Mouse (Mus musculus) hindbrain, postnatal 0 days (tissue): ENCODE data around the gene Taf10. TPM values are rescaled to one million over a fixed set of nuclear protein-coding genes. Genes with fewer than 3 reads are reported as not detected.
"Not testable (repeated sequence)": the region's sequence is repeated elsewhere in the genome, so short reads cannot be mapped to it uniquely, and the experiment has no call there.

Source experiments
- ATAC-seq: fragments of 200-750 bp; cut with Nextera tagmentation; 2 replicates; pipeline ENCODE4 v1.8.0; 2017; ENCODE audit warnings: mild to moderate bottlenecking, moderate TSS enrichment, moderate library complexity
- DNase-seq: peaks from one replicate; pipeline ENCODE4 v3.0.0-alpha.2; 2015; ENCODE audit warnings: low spot score
- H3K27ac ChIP-seq: fragments of 300-500 bp; sonication (generic); 2 replicates; pipeline ENCODE4 v1.5.1; 2014; ENCODE audit warnings: mild to moderate bottlenecking
- H3K27me3 ChIP-seq: fragments of 300-500 bp; sonication (generic); 2 replicates; pipeline ENCODE4 v1.6.1; 2014; ENCODE audit warnings: low read length, mixed read lengths; ENCODE audit not compliant: insufficient read depth
- H3K36me3 ChIP-seq: fragments of 300-500 bp; sonication (generic); 2 replicates; pipeline ENCODE4 v1.6.1; 2014; ENCODE audit warnings: low read length, mixed read lengths; ENCODE audit not compliant: insufficient read depth
- H3K4me1 ChIP-seq: fragments of 300-500 bp; sonication (generic); 2 replicates; pipeline ENCODE4 v1.6.1; 2014; ENCODE audit warnings: antibody characterized with exemption, low read length, mixed read lengths; ENCODE audit not compliant: insufficient read depth
- H3K4me2 ChIP-seq: fragments of 300-500 bp; sonication (generic); 2 replicates; pipeline ENCODE4 v1.6.1; 2014; ENCODE audit warnings: low read depth, mild to moderate bottlenecking, low read length, moderate library complexity, mixed read lengths
- H3K4me3 ChIP-seq: fragments of 300-500 bp; sonication (generic); 2 replicates; pipeline ENCODE4 v1.5.1; 2014; ENCODE audit warnings: low read length
- H3K9ac ChIP-seq: fragments of 300-500 bp; sonication (generic); replicated peaks from 2 replicates; pipeline ENCODE4 v1.6.1; 2014; ENCODE audit warnings: mild to moderate bottlenecking, low read length, moderate library complexity, mixed read lengths
- H3K9me3 ChIP-seq: fragments of 300-500 bp; sonication (generic); 2 replicates; pipeline ENCODE4 v1.6.1; 2016; ENCODE audit warnings: low read length, mixed read lengths
- CTCF ChIP-seq: IDR thresholded peaks from 2 replicates; pipeline ENCODE4 v1.5.1; 2016; ENCODE audit warnings: antibody characterized with exemption, control low read depth, low read depth
- WGBS: fragments of 180-500 bp; shearing (Covaris S2); extraction: QIAGEN DNeasy Blood & Tissue Kit; methylation state at CpG from one replicate; pipeline ENCODE4 v1.1.7; 2014; 5-methylcytosine and 5-hydroxymethylcytosine counted together
- polyA plus RNA-seq: library from polyadenylated mRNA; unstranded; fragments of >200 nt; fragmentation: Nextera tagmentation; extraction: Ambion mirVana; gene quantifications from 2 replicates; pipeline ENCODE4 v1.2.1, GENCODE M21; 2015
- total RNA-seq: library from RNA; depleted of rRNA; stranded (reverse); fragments of >200 nt; gene quantifications from 2 replicates; pipeline ENCODE4 v1.2.3, GENCODE M21; 2014

Taf10 gene
- total and polyA plus RNA-seq, 2 experiments from 2014 or later, result 111 to 124 TPM

- peak within 1 kb of the TSS; percentile 82 for H3K27ac ChIP-seq
- H3K4me1 ChIP-seq, result 0 out of 2 replicates have a peak, but pooled peaks cover 5% of the 10 kb centered on the region
- ATAC-seq (peak; percentile 6; the same call in 1 of the 2 replicates), DNase-seq (peak; percentile 31)
- H3K9ac ChIP-seq, result peak within 1 kb of the TSS; percentile 77
- WGBS, result under 1% methylated on average over 30 of the region's 30 CpGs
- TF ChIP-seq CTCF, result no peak
- H3K4me3 ChIP-seq, result peak within 1 kb of the TSS; percentile 57
- H3K36me3 ChIP-seq, result peaks cover 37% of the 10 kb centered on the region
- H3K27me3 ChIP-seq, result no peaks in the 10 kb centered on the region
- peak within 1 kb of the TSS; percentile 95 for H3K4me2 ChIP-seq
- H3K9me3 ChIP-seq, result no peaks in the 10 kb centered on the region
Measured at GRCm38 (mm10) chr7:105736911-105737521, 7.1 kb downstream of the Taf10 start, which contains the start of gene Rrp8. TSS of gene Rrp8 (minus strand) at chr7:105737385.

DNA sequence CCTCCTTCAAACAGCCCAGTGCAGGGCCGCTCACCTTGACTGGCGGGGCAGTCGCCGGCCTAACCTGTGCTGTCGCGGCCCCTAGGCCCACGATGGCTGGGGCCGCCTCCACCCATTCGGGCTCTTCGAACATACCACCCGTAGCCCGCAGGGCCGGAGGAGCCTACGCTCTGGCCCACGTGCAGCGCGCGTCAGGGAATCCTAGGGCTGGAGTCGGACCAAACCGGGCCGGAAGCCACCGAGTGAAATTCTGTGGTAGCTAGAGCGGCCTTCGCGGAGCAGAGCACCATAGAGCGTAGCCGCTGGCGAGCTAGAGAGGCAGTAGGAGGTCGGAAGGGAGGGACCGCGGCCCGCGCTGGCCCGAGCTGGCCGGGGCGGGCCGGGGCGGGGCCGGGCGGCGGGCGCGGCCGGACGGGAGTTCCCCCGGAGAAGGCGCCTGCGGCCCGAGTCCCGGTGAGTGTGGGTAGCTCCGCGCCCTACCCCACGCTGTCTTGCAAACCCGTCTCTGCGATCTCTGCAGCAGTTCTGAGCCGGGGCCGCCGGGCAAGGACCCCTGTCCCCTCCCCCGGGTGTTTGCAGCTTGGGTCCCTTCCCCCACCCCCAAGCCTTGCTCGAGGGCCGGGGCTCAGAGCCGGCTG lies 7.8 kb downstream of the Taf10 start, which contains the start of gene Ilk:
Gene Ilk (plus strand): TSS at position 329 of the 638 bp plus-strand sequence.
- no peaks in the 10 kb centered on the region for H3K27me3 ChIP-seq
- peak; percentile 97 for ATAC-seq
- WGBS, result under 1% methylated on average over 51 of the region's 62 CpGs

DNA sequence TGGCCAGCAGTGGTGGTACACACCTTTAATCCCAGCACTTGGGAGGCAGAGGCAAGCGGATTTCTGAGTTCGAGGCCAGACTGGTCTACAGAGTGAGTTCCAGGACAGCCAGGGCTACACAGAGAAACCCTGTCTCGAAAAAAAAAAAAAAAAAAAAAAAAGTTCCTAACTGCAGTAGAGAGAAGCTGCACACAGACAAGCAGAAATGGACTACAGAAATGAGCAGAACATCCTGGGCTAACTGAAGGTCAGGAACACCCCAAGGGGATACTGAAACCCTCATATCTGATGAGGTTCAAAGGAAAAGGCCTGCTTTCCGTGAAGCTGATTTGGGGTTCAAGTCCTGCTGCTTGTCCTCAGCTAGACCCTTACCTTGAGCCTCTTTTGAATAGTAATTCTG lies 8.7 kb downstream of the Taf10 start:
- 57% methylated on average over 4 of the region's 4 CpGs for WGBS
- H3K27ac ChIP-seq, DNase-seq, ATAC-seq, H3K9me3 ChIP-seq, H3K27me3 ChIP-seq, H3K4me1 ChIP-seq: not testable (repeated sequence)
- Histone ChIP-seq H3K36me3 (peaks cover 26% of the 10 kb centered on the region; the same call in 1 of the 2 replicates), H3K4me2 (peak overlapping the region; percentile 95), H3K4me3 (peak overlapping the region; percentile 57), H3K9ac (peak overlapping the region; percentile 77; the same call in 1 of the 2 replicates)

More for the DNA sequence above, 7.8 kb downstream of the Taf10 start, which contains the start of gene Ilk:
- Histone ChIP-seq H3K36me3 (peaks cover 31% of the 10 kb centered on the region), H3K4me3 (peak within 1 kb of the TSS; percentile 57), H3K9ac (peak within 1 kb of the TSS; percentile 77), H3K4me1 (0 out of 2 replicates have a peak, but pooled peaks cover 5% of the 10 kb centered on the region), H3K9me3 (no peaks in the 10 kb centered on the region), H3K4me2 (peak within 1 kb of the TSS; percentile 95), H3K27ac (peak within 1 kb of the TSS; percentile 82)
- DNase-seq, result peak; percentile 94
- no peak for TF ChIP-seq CTCF

- DNase-seq (no peak), ATAC-seq (no peak)
- TF ChIP-seq CTCF, result no peak
- Histone ChIP-seq H3K27ac (no peak overlapping the region), H3K36me3 (peaks cover 24% of the 10 kb centered on the region; the same call in 1 of the 2 replicates), H3K9ac (no peak overlapping the region), H3K9me3 (no peaks in the 10 kb centered on the region), H3K27me3 (no peaks in the 10 kb centered on the region), H3K4me2 (no peak overlapping the region), H3K4me1 (0 out of 2 replicates have a peak, but pooled peaks cover 5% of the 10 kb centered on the region), H3K4me3 (no peak overlapping the region)
- 85% methylated on average over 8 of the region's 8 CpGs for WGBS
Measured at GRCm38 (mm10) chr7:105734826-105735225, 9.3 kb downstream of the Taf10 start.

DNA sequence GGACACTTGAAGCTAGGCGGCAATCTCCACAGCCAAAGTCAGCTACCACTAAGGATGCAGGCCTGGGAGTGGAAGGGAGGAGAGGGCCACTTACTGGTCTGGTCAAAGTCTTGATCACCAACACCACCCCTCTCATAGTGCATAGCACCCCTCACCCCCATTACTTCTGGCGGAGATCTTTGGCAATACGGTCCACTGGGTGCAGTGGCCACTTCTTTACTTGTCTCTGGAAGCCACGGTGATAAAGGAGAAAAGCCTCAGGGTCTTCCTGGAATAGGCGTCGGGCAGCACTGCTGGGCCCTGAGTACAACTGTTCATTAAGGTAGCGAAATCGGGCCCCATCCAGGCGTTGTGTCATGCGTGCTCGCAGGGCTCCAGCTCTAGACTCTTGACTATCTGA lies 10.3 kb downstream of the Taf10 start:
- TF ChIP-seq CTCF, result no peak
- H3K9me3 ChIP-seq, result no peaks in the 10 kb centered on the region
- H3K9ac ChIP-seq, result no peak overlapping the region
- WGBS, result 95% methylated on average over 11 of the region's 11 CpGs
- 0 out of 2 replicates have a peak, but pooled peaks cover 5% of the 10 kb centered on the region for H3K4me1 ChIP-seq
- DNase-seq, result no peak
- no peaks in the 10 kb centered on the region for H3K27me3 ChIP-seq
- no peak overlapping the region for H3K27ac ChIP-seq
- no peak overlapping the region for H3K4me2 ChIP-seq
- no peak overlapping the region for H3K4me3 ChIP-seq
- no peak for ATAC-seq
- peaks cover 24% of the 10 kb centered on the region; the same call in 1 of the 2 replicates for H3K36me3 ChIP-seq

- 26% methylated on average over 6 of the region's 6 CpGs for WGBS
- no peak; the same call in 1 of the 2 replicates for TF ChIP-seq CTCF
- H3K27me3 ChIP-seq, result no peaks in the 10 kb centered on the region
- peaks cover 19% of the 10 kb centered on the region; the same call in 1 of the 2 replicates for H3K36me3 ChIP-seq
- H3K4me2 ChIP-seq, result no peak overlapping the region
- H3K9me3 ChIP-seq, result no peaks in the 10 kb centered on the region
- peak overlapping the region; percentile 49; the same call in 1 of the 2 replicates for H3K27ac ChIP-seq
- H3K4me3 ChIP-seq, result no peak overlapping the region
- DNase-seq, result peak; percentile 23
- H3K4me1 ChIP-seq, result no peaks in the 10 kb centered on the region
- 0 out of 2 replicates have a peak, but pooled peaks have one; percentile 31 for ATAC-seq
- no peak overlapping the region for H3K9ac ChIP-seq
Measured at GRCm38 (mm10) chr7:105728701-105729428, 15.3 kb downstream of the Taf10 start.
